Mouse (Mus musculus) adrenal gland, postnatal 14 days (tissue): ENCODE results near the gene Krt33b. TPM values are rescaled to one million over a fixed set of nuclear protein-coding genes. Genes with fewer than 3 reads are reported as not detected.
A peak's percentile ranks its signal among the peaks of the same experiment; 100 is the strongest.

ENCODE experiments used
- DNase-seq: peaks from one replicate; pipeline ENCODE4 v3.0.0; 2021; ENCODE audit warnings: mixed read lengths
- long read RNA-seq, 2 experiments: library from polyadenylated mRNA; stranded (forward); transcript quantifications; one replicate each; pipeline ENCODE4 v2.0.0; 2021
- total RNA-seq: library from RNA; stranded (reverse); gene quantifications from 2 replicates; pipeline ENCODE4 v1.2.3, GENCODE M21; 2021

Gene Krt33b
- total RNA-seq = not detected in 2 replicates
- long read RNA-seq, experiment 1 = 0 reads
- long read RNA-seq, experiment 2 = 0 reads

GRCm38 (mm10) chr11:100029768-100030167 is at the start of gene Krt33b:
Gene Krt33b (minus strand): TSS chr11:100029868.
- no peak for DNase-seq

GRCm38 (mm10) chr11:100073873-100074272 is 44.2 kb upstream of the Krt33b start:
- DNase-seq = no peak

DNA sequence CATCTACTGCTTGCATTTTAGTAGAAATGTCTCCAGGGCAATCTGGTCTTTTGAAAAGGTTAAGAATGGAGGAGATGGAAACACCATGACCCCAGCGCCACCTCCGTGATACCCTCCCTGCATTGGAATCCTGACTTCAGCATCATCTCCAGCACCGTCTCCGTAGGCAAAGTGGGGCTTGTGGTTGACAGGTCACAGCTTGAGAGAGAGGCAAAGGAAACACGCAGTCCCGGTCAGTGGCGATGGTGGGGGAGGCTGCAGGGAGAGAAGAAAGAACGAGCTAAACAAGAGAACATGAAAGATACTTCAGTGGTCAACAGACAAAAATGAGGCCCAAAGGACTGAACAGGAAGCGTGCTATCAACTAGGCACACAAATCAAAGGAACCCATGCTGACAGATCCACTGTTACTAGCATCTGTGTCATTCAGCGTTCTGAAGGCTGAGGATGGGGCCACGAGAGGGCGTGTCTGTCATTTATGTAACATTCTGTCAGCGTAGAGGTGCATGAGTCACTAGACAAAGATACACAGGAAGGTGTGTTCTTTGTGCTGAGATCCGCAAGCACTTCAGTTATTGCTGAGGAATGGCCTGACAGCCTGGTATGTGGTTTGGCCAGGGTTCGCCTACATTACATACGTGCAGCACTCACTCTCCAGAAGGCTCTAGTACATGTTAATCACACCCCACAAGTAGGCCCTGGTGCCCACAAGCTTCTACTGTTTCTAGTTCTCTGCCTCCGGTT is 37.8 kb upstream of the Krt33b start:
- no peak for DNase-seq

- no peak for DNase-seq
Observed at GRCm38 (mm10) chr11:100066236-100067010, 36.8 kb upstream of the Krt33b start.

- DNase-seq = no peak
Observed at GRCm38 (mm10) chr11:100058875-100059274, 29.2 kb upstream of the Krt33b start.

DNA sequence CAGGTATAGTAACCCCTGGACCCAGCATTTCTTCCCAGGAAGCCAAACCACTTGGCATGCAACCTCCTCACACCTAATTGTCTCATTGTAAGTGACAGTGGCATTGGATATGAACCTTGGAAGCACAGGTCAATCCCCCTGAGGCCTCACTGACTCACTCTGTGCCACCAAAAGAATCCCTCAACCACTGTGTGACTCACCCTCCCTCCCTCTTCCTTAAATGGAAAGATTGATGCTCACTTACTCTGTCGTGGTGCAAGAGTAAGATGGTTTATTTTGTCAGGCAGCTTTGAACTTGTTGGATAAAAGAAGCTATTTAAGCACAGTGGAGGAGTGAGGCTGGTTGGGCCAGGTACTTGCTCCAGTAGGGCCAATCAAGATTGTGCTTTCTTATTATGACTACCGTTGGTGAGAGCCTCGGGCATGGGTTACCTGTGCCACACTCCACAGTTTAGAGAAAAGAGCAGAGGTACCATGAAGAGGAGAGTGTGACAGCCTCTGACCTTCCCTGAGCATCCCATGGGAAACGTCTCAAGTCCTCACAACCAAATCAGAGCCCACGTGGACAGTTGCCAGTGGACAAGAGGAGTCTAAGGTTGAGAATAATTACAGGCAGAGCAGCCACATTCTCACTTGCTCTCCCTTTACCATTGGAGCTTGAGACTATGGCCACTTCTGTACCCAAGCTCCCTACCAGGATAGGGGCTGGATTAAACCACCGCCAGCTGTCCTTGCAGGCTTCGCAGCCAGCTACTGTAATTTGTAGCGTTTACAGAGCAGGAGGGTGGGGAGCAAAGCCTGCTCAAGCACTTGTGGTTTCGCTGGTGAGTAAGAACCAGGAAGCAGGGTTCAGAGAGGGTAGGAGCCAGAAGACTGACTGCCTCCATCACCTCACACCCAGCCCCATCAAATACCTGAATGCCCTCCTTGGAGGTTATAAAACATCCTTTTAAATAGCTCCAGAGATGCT is 26.3 kb upstream of the Krt33b start:
- no peak for DNase-seq

GRCm38 (mm10) chr11:100050451-100050850 is 20.8 kb upstream of the Krt33b start, which contains the start of gene Krt31:
Gene Krt31 (minus strand): TSS chr11:100050551.
- DNase-seq = no peak

DNA sequence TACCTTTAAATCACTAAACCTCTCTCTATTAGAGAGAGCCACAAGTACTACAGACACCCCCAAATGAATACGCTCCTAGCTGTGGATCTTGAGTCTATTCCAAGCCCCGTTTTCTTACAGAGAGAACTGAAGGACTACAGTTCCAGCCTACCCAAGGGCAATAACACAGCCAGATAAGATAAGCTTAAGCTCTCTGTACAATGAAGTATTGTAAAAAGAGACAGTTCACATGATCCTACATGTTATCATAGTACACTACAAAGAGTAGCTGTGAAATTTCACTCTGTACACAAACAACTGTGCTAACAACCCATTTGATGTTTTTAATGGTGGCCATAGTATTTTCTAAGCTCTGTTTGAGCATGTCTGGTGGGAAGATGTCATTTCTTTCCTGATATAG is 17.5 kb upstream of the Krt33b start:
- no peak for DNase-seq

GRCm38 (mm10) chr11:100046303-100046866 is 16.7 kb upstream of the Krt33b start:
- no peak for DNase-seq

GRCm38 (mm10) chr11:100041454-100041853 is 11.8 kb upstream of the Krt33b start, which contains the start of gene Krt34:
Gene Krt34 (minus strand): TSS chr11:100041554.
- no peak for DNase-seq

- DNase-seq = no peak
Observed at GRCm38 (mm10) chr11:100021438-100021837, 8.2 kb downstream of the Krt33b start.

GRCm38 (mm10) chr11:100019466-100019865 is 10.2 kb downstream of the Krt33b start:
- DNase-seq = no peak

DNA sequence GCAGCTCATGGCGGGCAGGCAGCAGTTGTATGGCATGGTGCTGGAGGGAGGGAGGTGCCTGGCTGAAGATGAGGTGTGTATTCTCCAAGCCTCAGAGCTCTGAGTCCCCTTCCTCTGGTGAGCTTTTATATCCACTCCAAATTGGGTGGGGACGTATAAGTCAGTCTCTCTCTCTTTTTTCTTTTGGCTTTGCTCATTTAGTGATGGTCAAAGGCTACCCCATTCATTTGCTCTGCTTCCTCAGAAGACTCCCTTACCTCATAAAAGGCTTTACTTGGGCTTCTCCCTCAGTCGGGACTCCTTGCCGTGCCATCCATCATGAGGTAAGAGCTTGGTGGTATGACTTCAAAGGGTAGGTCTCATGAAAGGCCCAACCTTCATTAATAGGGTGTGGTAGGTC is 13.6 kb downstream of the Krt33b start, which contains the start of gene Krt33a:
Krt33a (minus strand) TSS at position 101 of the 400 bp plus-strand sequence.
- no peak for DNase-seq

GRCm38 (mm10) chr11:100013691-100014171 is 15.9 kb downstream of the Krt33b start:
- DNase-seq = no peak

DNA sequence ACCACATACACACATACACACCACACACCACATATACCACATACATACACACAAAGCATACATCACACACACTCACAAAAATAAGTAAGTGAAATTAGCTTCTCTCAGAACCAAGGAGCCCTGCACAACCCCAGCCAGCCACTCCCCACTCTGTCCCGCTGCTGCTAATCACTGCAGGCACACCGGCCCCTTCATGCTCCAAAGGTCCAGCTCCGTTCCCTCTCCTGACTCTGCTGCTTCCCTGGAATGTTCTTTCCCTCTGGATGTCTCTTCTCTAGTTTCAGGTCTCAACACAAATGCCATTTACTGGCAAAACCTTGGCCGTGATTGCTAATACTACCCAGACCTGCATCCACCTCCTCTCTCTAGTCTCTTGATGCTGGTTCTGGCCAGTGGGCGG is 19.0 kb downstream of the Krt33b start:
- DNase-seq = no peak

- no peak for DNase-seq
Observed at GRCm38 (mm10) chr11:100008336-100008735, 21.3 kb downstream of the Krt33b start.

- peak; percentile 14 for DNase-seq
Observed at GRCm38 (mm10) chr11:100006624-100007023, 23.0 kb downstream of the Krt33b start.

DNA sequence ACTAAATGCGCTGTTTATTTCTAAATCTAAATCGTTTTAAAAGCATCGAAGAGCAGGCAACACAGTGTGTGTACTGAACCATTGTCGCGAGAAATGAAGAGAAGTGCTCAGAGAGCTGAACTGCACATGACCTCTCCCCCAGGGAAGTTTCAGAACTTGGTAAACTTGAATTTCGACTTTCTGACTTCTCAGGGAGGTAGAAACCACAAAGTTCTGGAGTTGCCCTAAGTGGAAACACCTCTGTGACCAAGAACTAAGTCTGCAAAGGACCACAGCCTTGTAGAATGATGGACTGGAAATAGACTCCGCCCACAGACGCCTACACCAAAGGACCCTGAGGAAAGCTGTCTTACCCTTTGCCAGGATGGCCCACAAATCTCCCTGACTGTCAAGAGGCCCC is 23.8 kb downstream of the Krt33b start:
- no peak for DNase-seq

- DNase-seq = peak; percentile 62
Observed at GRCm38 (mm10) chr11:100004846-100005245, 24.8 kb downstream of the Krt33b start.

- no peak for DNase-seq
Observed at GRCm38 (mm10) chr11:99999091-99999490, 30.6 kb downstream of the Krt33b start.

GRCm38 (mm10) chr11:99994384-99994661 is 35.3 kb downstream of the Krt33b start:
- no peak for DNase-seq
